ENCODE assay signal across 9 mouse cellular contexts in the genomic region with DNA sequence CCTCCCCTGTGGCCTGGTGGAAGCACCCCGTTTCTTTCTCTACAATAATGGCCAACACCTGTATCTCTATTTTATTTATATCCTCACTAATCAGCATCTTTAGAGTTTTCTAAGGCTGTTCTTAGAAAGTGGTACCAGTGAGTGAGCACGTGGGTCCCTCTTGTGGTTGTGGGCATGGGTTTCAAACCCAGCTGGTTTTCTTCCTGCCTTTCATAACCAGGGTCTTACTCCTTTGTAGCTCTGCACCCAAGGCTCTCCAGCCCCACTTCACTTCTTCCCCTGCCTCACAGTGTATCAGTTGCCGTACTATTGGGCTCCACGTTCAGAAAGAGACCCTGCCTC.
DNase-seq lines count a peak whose midpoint lies in the region; ATAC-seq and TF ChIP-seq lines count a peak whose summit lies in the region.
"Had no signal": no experiment of that assay in that cellular context is flagged by ENCODE, and none has a peak within 500 bp of the region (broad histone marks: within the 10 kb centered on the region; RNA-seq: fewer than 3 reads in every experiment).

No protein-coding gene starts in this region.

- TF ChIP-seq CTCF in intestine, postnatal 0 days (IDR thresholded peaks at IDR 0.05; ENCODE audit: low read depth): no peak; the same call in 1 of the 2 replicates

- H3K4me3 ChIP-seq in intestine, embryonic 15.5 days (replicated peaks): no peak overlapping the region
- no peak overlapping the region for H3K4me3 ChIP-seq in intestine, postnatal 0 days (ENCODE audit: low read depth, low read length)

- ATAC-seq in intestine, embryonic 15.5 days: no peak
- ATAC-seq in intestine, postnatal 0 days: no peak
- peak; percentile 42 to 53; a peak in 1 of 4 replicates for ATAC-seq in hematopoietic stem cell, adult 5-6 weeks (replicated peaks in 1 of 2; ENCODE audit: insufficient read depth in 1 of 2, low FRiP score in 2 of 2, low TSS enrichment in 1 of 2, low read depth in 1 of 2, poor library complexity in 2 of 2, severe bottlenecking in 2 of 2)

- H3K9me3 ChIP-seq in intestine, embryonic 15.5 days: no peaks in the 10 kb centered on the region
- H3K9me3 ChIP-seq in intestine, postnatal 0 days (ENCODE audit: control insufficient read depth): no peaks in the 10 kb centered on the region

- 60% methylated on average over 4 of the region's 4 CpGs for WGBS in intestine, embryonic 15.5 days
- WGBS in intestine, postnatal 0 days: 55% methylated on average over 4 of the region's 4 CpGs

- H3K4me2 ChIP-seq in intestine, embryonic 15.5 days (replicated peaks): peak overlapping the region; percentile 49; the same call in 1 of the 2 replicates
- no peak overlapping the region for H3K4me2 ChIP-seq in intestine, postnatal 0 days (replicated peaks; ENCODE audit: low read depth)

- DNase-seq in right cerebral cortex, postnatal 10 days (ENCODE audit: low spot score in 2 of 2): peak; percentile 54
- DNase-seq in right cerebral cortex, postnatal 36 days (ENCODE audit: low spot score in 2 of 2): no peak
- DNase-seq in thymus, postnatal 25 days: peak; percentile 35
- no peak for DNase-seq in retina, postnatal 1 day
- no peak for DNase-seq in ovary, postnatal 36 days (ENCODE audit: low spot score)

- H3K36me3 ChIP-seq in intestine, embryonic 15.5 days: no peaks in the 10 kb centered on the region
- no peaks in the 10 kb centered on the region for H3K36me3 ChIP-seq in intestine, postnatal 0 days (ENCODE audit: control insufficient read depth, insufficient read depth)

- no peaks in the 10 kb centered on the region for H3K4me1 ChIP-seq in intestine, embryonic 15.5 days (replicated peaks)
- no peaks in the 10 kb centered on the region for H3K4me1 ChIP-seq in intestine, postnatal 0 days (replicated peaks; ENCODE audit: control insufficient read depth, insufficient read depth, low read length)

- H3K9ac ChIP-seq in intestine, embryonic 15.5 days: no peak overlapping the region
- H3K9ac ChIP-seq in intestine, postnatal 0 days (ENCODE audit: low read depth, low read length): no peak overlapping the region
- H3K9ac ChIP-seq: liver, embryonic 14.5 days had no signal

- H3K27ac ChIP-seq in intestine, embryonic 15.5 days: no peak overlapping the region
- H3K27ac ChIP-seq in intestine, postnatal 0 days (ENCODE audit: low read depth, low read length): no peak overlapping the region
- H3K27ac ChIP-seq: liver, embryonic 14.5 days had no signal

- no peaks in the 10 kb centered on the region for H3K27me3 ChIP-seq in intestine, embryonic 15.5 days (replicated peaks)
- no peaks in the 10 kb centered on the region for H3K27me3 ChIP-seq in intestine, postnatal 0 days (replicated peaks; ENCODE audit: control insufficient read depth, insufficient read depth, low read length)

Comparison
In these comparisons a context has a peak if more than half of its experiments do, and no peak if none do; other contexts are left out.
1. DNase-seq: peak in right cerebral cortex, postnatal 10 days (2 of 2) and thymus, postnatal 25 days (single experiment); none in right cerebral cortex, postnatal 36 days (0 of 2), retina, postnatal 1 day (single experiment) and ovary, postnatal 36 days (single experiment).
2. ATAC-seq: peak in hematopoietic stem cell, adult 5-6 weeks (2 of 2); none in intestine, embryonic 15.5 days (single experiment) and intestine, postnatal 0 days (single experiment).